Mouse (Mus musculus): ENCODE data around the gene Nfatc3.

The Nfatc3 gene

GRCm38 (mm10) chr8:106146014-106146413 is 87.4 kb downstream of the Nfatc3 start:
- DNase-seq (ENCODE audit: low read depth, low spot score): no peak

GRCm38 (mm10) chr8:106147868-106148565 is 89.4 kb downstream of the Nfatc3 start:
- no peak for DNase-seq (ENCODE audit: low read depth, low spot score)

- no peak for DNase-seq (ENCODE audit: low read depth, low spot score)
Measured at GRCm38 (mm10) chr8:106149025-106149424, 90.4 kb downstream of the Nfatc3 start.

GRCm38 (mm10) chr8:106149801-106150652 is 91.4 kb downstream of the Nfatc3 start, which contains the start of gene Pla2g15:
Gene Pla2g15, plus strand, starts transcription at chr8:106150399.
- peak; percentile 78 for DNase-seq (ENCODE audit: low read depth, low spot score)

GRCm38 (mm10) chr8:106150653-106151000 is 92.0 kb downstream of the Nfatc3 start:
- no peak for DNase-seq (ENCODE audit: low read depth, low spot score)

GRCm38 (mm10) chr8:106151041-106151440 is 92.4 kb downstream of the Nfatc3 start:
- DNase-seq (ENCODE audit: low read depth, low spot score): no peak

- DNase-seq (ENCODE audit: low read depth, low spot score): no peak
Measured at GRCm38 (mm10) chr8:106152876-106153275, 94.2 kb downstream of the Nfatc3 start.

- DNase-seq (ENCODE audit: low read depth, low spot score): no peak
Measured at GRCm38 (mm10) chr8:106157419-106157818, 98.8 kb downstream of the Nfatc3 start.

- DNase-seq (ENCODE audit: low read depth, low spot score): no peak
Measured at GRCm38 (mm10) chr8:106158381-106158780, 99.7 kb downstream of the Nfatc3 start.

- no peak for DNase-seq (ENCODE audit: low read depth, low spot score)
Measured at GRCm38 (mm10) chr8:106159876-106160275, 101.2 kb downstream of the Nfatc3 start.

GRCm38 (mm10) chr8:106163251-106163650 is 104.6 kb downstream of the Nfatc3 start:
- DNase-seq (ENCODE audit: low read depth, low spot score): no peak

- DNase-seq (ENCODE audit: low read depth, low spot score): peak; percentile 56
Measured at GRCm38 (mm10) chr8:106165460-106165859, 106.8 kb downstream of the Nfatc3 start.

GRCm38 (mm10) chr8:106168356-106169016 is 109.8 kb downstream of the Nfatc3 start, which contains the start of gene Slc7a6:
Gene Slc7a6, plus strand, starts transcription at chr8:106168857.
- peak; percentile 62 for DNase-seq (ENCODE audit: low read depth, low spot score)

- DNase-seq (ENCODE audit: low read depth, low spot score): peak; percentile 57
Measured at GRCm38 (mm10) chr8:106169017-106169933, 110.6 kb downstream of the Nfatc3 start.

- no peak for DNase-seq (ENCODE audit: low read depth, low spot score)
Measured at GRCm38 (mm10) chr8:106169934-106170480, 111.4 kb downstream of the Nfatc3 start.

GRCm38 (mm10) chr8:106173566-106173965 is 114.9 kb downstream of the Nfatc3 start:
- DNase-seq (ENCODE audit: low read depth, low spot score): no peak

- DNase-seq (ENCODE audit: low read depth, low spot score): no peak
Measured at GRCm38 (mm10) chr8:106176891-106177290, 118.3 kb downstream of the Nfatc3 start.

GRCm38 (mm10) chr8:106177594-106177993 is 119.0 kb downstream of the Nfatc3 start:
- DNase-seq (ENCODE audit: low read depth, low spot score): no peak

GRCm38 (mm10) chr8:106178428-106178827 is 119.8 kb downstream of the Nfatc3 start:
- no peak for DNase-seq (ENCODE audit: low read depth, low spot score)

Measured in retina, postnatal 7 days (tissue).